In the genomic region with DNA sequence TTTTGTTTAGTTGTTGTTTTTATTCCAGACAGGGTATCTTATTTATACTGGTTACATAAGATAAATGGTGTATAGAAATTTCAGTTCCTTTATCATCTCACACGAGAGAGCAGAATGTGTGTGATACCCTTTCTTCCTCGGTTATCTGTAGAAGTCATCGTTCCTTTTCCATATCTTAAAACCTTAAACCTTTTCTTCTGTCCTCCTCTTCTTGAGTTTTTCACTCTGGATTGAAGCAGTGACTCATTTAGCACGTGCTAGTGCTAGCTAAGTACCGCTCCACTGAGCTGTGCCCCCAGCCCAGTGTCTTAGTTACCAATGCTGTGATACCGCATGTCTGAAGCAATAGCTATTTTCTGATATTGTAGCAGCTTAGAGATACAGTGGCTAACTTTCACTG, we compare ENCODE assay signal across 26 mouse cellular contexts. TPM values are rescaled to one million over a fixed set of nuclear protein-coding genes. Genes with fewer than 3 reads are reported as not detected.
DNase-seq lines count a peak whose midpoint lies in the region; ATAC-seq and TF ChIP-seq lines count a peak whose summit lies in the region.
"Had no signal": no experiment of that assay in that cellular context is flagged by ENCODE, and none has a peak within 500 bp of the region (broad histone marks: within the 10 kb centered on the region; RNA-seq: fewer than 3 reads in every experiment).

No protein-coding gene starts in this region.

- WGBS in liver, embryonic 14.5 days (ENCODE audit: insufficient replicate concordance): 45% methylated on average over 6 of the region's 6 CpGs
- WGBS in liver, embryonic 11.5 days: 66% methylated on average over 6 of the region's 6 CpGs
- WGBS in forebrain, postnatal 0 days: 90% methylated on average over 6 of the region's 6 CpGs

- TF ChIP-seq CTCF in liver, embryonic 14.5 days (IDR thresholded peaks at IDR 0.05; ENCODE audit: low read depth): no peak
- no peak for TF ChIP-seq CTCF in MEL (IDR thresholded peaks at IDR 0.05 in 2 of 3, conservative IDR thresholded peaks at IDR 0.05 in 1 of 3; ENCODE audit: control insufficient read depth in 1 of 3, insufficient read depth in 1 of 3, low read depth in 2 of 3, low read length in 3 of 3, poor library complexity in 1 of 3, severe bottlenecking in 1 of 3)
- no peak for TF ChIP-seq CTCF in forebrain, postnatal 0 days (IDR thresholded peaks at IDR 0.05; ENCODE audit: low read depth)

- H3K27ac ChIP-seq in liver, embryonic 14.5 days: no peak overlapping the region
- no peak overlapping the region for H3K27ac ChIP-seq in liver, embryonic 11.5 days (ENCODE audit: low read depth, low read length)
- peak overlapping the region; percentile 25; the same call in 1 of the 2 replicates for H3K27ac ChIP-seq in MEL (ENCODE audit: control insufficient read depth, low read depth, low read length)
- H3K27ac ChIP-seq in forebrain, postnatal 0 days (ENCODE audit: low read depth, low read length): no peak overlapping the region
- H3K27ac ChIP-seq: embryonic facial prominence, embryonic 10.5 days; embryonic facial prominence, embryonic 12.5 days; forebrain, embryonic 13.5 days had no signal

- 0 out of 2 replicates have a peak, but pooled peaks have one; percentile 29 for TF ChIP-seq EP300 in liver, embryonic 14.5 days (IDR thresholded peaks at IDR 0.05; ENCODE audit: low read depth)
- TF ChIP-seq EP300 in MEL (IDR thresholded peaks at IDR 0.05; ENCODE audit: low read depth in 1 of 2, low read length in 2 of 2): peak; percentile 81 to 84

- H3K4me1 ChIP-seq in liver, embryonic 14.5 days (replicated peaks; ENCODE audit: control insufficient read depth in 2 of 2, insufficient read depth in 2 of 2, low read length in 1 of 2): peaks cover 7 to 12% of the 10 kb centered on the region in 2 experiments
- H3K4me1 ChIP-seq in liver, embryonic 11.5 days (replicated peaks; ENCODE audit: control insufficient read depth, insufficient read depth, low read length): peaks cover 10% of the 10 kb centered on the region
- peaks cover 3 to 13% of the 10 kb centered on the region in 2 experiments; a peak in 3 of 4 replicates for H3K4me1 ChIP-seq in MEL (ENCODE audit: control insufficient read depth in 1 of 2, insufficient read depth in 2 of 2, low read length in 2 of 2)
- no peaks in the 10 kb centered on the region for H3K4me1 ChIP-seq in forebrain, postnatal 0 days (ENCODE audit: insufficient read depth)

- no peak for TF ChIP-seq POLR2A in MEL (IDR thresholded peaks at IDR 0.05; ENCODE audit: control insufficient read depth in 1 of 2, insufficient read depth in 1 of 2, low read depth in 1 of 2, low read length in 2 of 2, poor library complexity in 1 of 2)

- H3K79me2 ChIP-seq in MEL (ENCODE audit: control insufficient read depth, insufficient read depth, low read length, poor library complexity): peaks cover 7% of the 10 kb centered on the region

- H3K9me3 ChIP-seq in liver, embryonic 14.5 days (ENCODE audit: control insufficient read depth, low read length): no peaks in the 10 kb centered on the region
- H3K9me3 ChIP-seq in liver, embryonic 11.5 days (ENCODE audit: control insufficient read depth, low read length): no peaks in the 10 kb centered on the region
- H3K9me3 ChIP-seq in MEL (replicated peaks; ENCODE audit: insufficient read depth, low read length): no peaks in the 10 kb centered on the region
- H3K9me3 ChIP-seq in forebrain, postnatal 0 days (ENCODE audit: low read length): no peaks in the 10 kb centered on the region
- H3K9me3 ChIP-seq: embryonic facial prominence, embryonic 10.5 days; embryonic facial prominence, embryonic 12.5 days; forebrain, embryonic 15.5 days; G1E had no signal

- H3K9ac ChIP-seq in liver, embryonic 14.5 days (replicated peaks): no peak overlapping the region
- H3K9ac ChIP-seq in liver, embryonic 11.5 days (ENCODE audit: low read depth, low read length): no peak overlapping the region
- H3K9ac ChIP-seq in MEL (ENCODE audit: control insufficient read depth, low read depth, low read length, poor library complexity, severe bottlenecking): no peak overlapping the region
- H3K9ac ChIP-seq in forebrain, postnatal 0 days: no peak overlapping the region
- H3K9ac ChIP-seq: embryonic facial prominence, embryonic 12.5 days; forebrain, embryonic 13.5 days; forebrain, embryonic 15.5 days had no signal

- H3K27me3 ChIP-seq in liver, embryonic 14.5 days (ENCODE audit: control insufficient read depth, insufficient read depth, low read length): no peaks in the 10 kb centered on the region
- no peaks in the 10 kb centered on the region for H3K27me3 ChIP-seq in liver, embryonic 11.5 days (replicated peaks; ENCODE audit: control insufficient read depth, insufficient read depth, low read length)
- no peaks in the 10 kb centered on the region for H3K27me3 ChIP-seq in MEL (ENCODE audit: control insufficient read depth in 1 of 2, insufficient read depth in 2 of 2, low read length in 2 of 2)
- no peaks in the 10 kb centered on the region for H3K27me3 ChIP-seq in forebrain, postnatal 0 days (ENCODE audit: insufficient read depth, low read length)
- H3K27me3 ChIP-seq: CH12.LX; embryonic facial prominence, embryonic 12.5 days; forebrain, embryonic 13.5 days; forebrain, embryonic 15.5 days had no signal

- ATAC-seq in liver, embryonic 14.5 days (ENCODE audit: insufficient read depth): no peak
- no peak for ATAC-seq in liver, embryonic 11.5 days (replicated peaks; ENCODE audit: low FRiP score)
- no peak for ATAC-seq in forebrain, postnatal 0 days
- ATAC-seq: activated CD4-positive, CD25-positive, alpha-beta regulatory T cell, adult 4 months; CD4-positive, CD25-positive, alpha-beta regulatory T cell, adult 4 months; forebrain, embryonic 13.5 days; forebrain, embryonic 15.5 days had no signal

- TF ChIP-seq RAD21 in MEL (IDR thresholded peaks at IDR 0.05; ENCODE audit: low read depth, low read length): no peak

- H3K36me3 ChIP-seq in liver, embryonic 14.5 days (replicated peaks; ENCODE audit: control insufficient read depth, insufficient read depth, low read depth): peaks cover 8% of the 10 kb centered on the region
- peaks cover 21% of the 10 kb centered on the region for H3K36me3 ChIP-seq in liver, embryonic 11.5 days (ENCODE audit: control insufficient read depth, insufficient read depth, low read length)
- H3K36me3 ChIP-seq in MEL (ENCODE audit: control insufficient read depth in 1 of 2, insufficient read depth in 2 of 2, low read length in 2 of 2): peaks cover 17 to 30% of the 10 kb centered on the region in 2 experiments
- H3K36me3 ChIP-seq in forebrain, postnatal 0 days (ENCODE audit: insufficient read depth): peaks cover 7% of the 10 kb centered on the region; the same call in 1 of the 2 replicates

- no peak for DNase-seq in liver, embryonic 14.5 days (ENCODE audit: low read depth in 3 of 3, low spot score in 3 of 3)
- no peak for DNase-seq in liver, embryonic 11.5 days (ENCODE audit: low spot score)
- peak; percentile 48 for DNase-seq in MEL (ENCODE audit: low read depth, low spot score)
- DNase-seq in lung, postnatal 14 days: no peak
- DNase-seq in forebrain, postnatal 0 days: no peak
- DNase-seq: adrenal gland, adult 8-10 months; adrenal gland, postnatal 14 days; adrenal gland, postnatal 36 days; B cell, adult 2 months; cerebellum, adult 11-12 months; cerebellum, adult 2 months; cerebellum, adult 9-10 months; cerebellum, postnatal 10 days; cerebellum, postnatal 25 days had no signal

- no peak overlapping the region for H3K4me3 ChIP-seq in liver, embryonic 14.5 days (ENCODE audit: insufficient read depth in 1 of 2, low read depth in 2 of 2, low read length in 2 of 2)
- no peak overlapping the region for H3K4me3 ChIP-seq in liver, embryonic 11.5 days (ENCODE audit: low read depth, low read length)
- no peak overlapping the region for H3K4me3 ChIP-seq in MEL (ENCODE audit: control insufficient read depth in 1 of 2, insufficient read depth in 1 of 2, low read depth in 2 of 2, low read length in 2 of 2)
- H3K4me3 ChIP-seq in forebrain, postnatal 0 days (ENCODE audit: low read depth, low read length): no peak overlapping the region
- H3K4me3 ChIP-seq: embryonic facial prominence, embryonic 10.5 days; embryonic facial prominence, embryonic 12.5 days; forebrain, embryonic 13.5 days; forebrain, embryonic 15.5 days had no signal

- H3K4me2 ChIP-seq in liver, embryonic 14.5 days (ENCODE audit: low read depth): no peak overlapping the region
- no peak overlapping the region for H3K4me2 ChIP-seq in liver, embryonic 11.5 days
- H3K4me2 ChIP-seq in forebrain, postnatal 0 days (ENCODE audit: low read depth): no peak overlapping the region
- H3K4me2 ChIP-seq: embryonic facial prominence, embryonic 12.5 days; forebrain, embryonic 13.5 days; forebrain, embryonic 15.5 days had no signal

RNA-seq across cellular contexts. Expression of gene Mxi1, which starts 23.4 kb away (rescaled TPM):
- polyA plus RNA-seq in liver, embryonic 14.5 days (2012; rRNA removed): 11.1 and 16.5 TPM in 2 replicates
- 27.7 and 33.1 TPM in 2 replicates for polyA plus RNA-seq in liver, embryonic 14.5 days (2014; fragmentation: Nextera tagmentation; extraction: Ambion mirVana)
- polyA plus RNA-seq in liver, embryonic 11.5 days (2014; fragmentation: Nextera tagmentation; extraction: Ambion mirVana): 34.3 and 42.6 TPM in 2 replicates
- 29.0 and 29.8 TPM in 2 replicates for total RNA-seq in MEL (2012; rRNA removed)
- polyA plus RNA-seq in MEL (2012; ENCODE audit: insufficient read depth in 1 of 2, insufficient read length in 2 of 2, low read depth in 1 of 2, low replicate concordance in 2 of 2, missing spikeins in 1 of 2): 10 to 100 TPM in 1 of 2 experiments, not detected in 1; 60.9 TPM
- total RNA-seq in forebrain, postnatal 0 days (2014; rRNA removed): 37.0 and 48.4 TPM in 2 replicates
- 42.2 and 48.9 TPM in 2 replicates for polyA plus RNA-seq in forebrain, postnatal 0 days (2015; fragmentation: Nextera tagmentation; extraction: Ambion mirVana)

RNA-seq across cellular contexts. Expression of gene Gm10197, which starts 37.8 kb away (rescaled TPM):
- polyA plus RNA-seq in liver, embryonic 14.5 days (2012; rRNA removed): not detected in 2 replicates
- polyA plus RNA-seq in liver, embryonic 14.5 days (2014; fragmentation: Nextera tagmentation; extraction: Ambion mirVana): 3.0 TPM in 1 of 2 replicates, not detected in the other
- 3.3 TPM in 1 of 2 replicates, not detected in the other for polyA plus RNA-seq in liver, embryonic 11.5 days (2014; fragmentation: Nextera tagmentation; extraction: Ambion mirVana)
- total RNA-seq in MEL (2012; rRNA removed): 4.8 and 5.4 TPM in 2 replicates
- 10 to 100 TPM in 1 of 2 experiments, not detected in 1; 53.0 TPM for polyA plus RNA-seq in MEL (2012; ENCODE audit: insufficient read depth in 1 of 2, insufficient read length in 2 of 2, low read depth in 1 of 2, low replicate concordance in 2 of 2, missing spikeins in 1 of 2)
- not detected in 2 replicates for total RNA-seq in forebrain, postnatal 0 days (2014; rRNA removed)
- not detected in 2 replicates for polyA plus RNA-seq in forebrain, postnatal 0 days (2015; fragmentation: Nextera tagmentation; extraction: Ambion mirVana)
- total RNA-seq: adrenal gland, adult 18-20 months; adrenal gland, adult 8-10 months; adrenal gland, postnatal 14 days; adrenal gland, postnatal 36 days had no signal
- polyA plus RNA-seq: activated CD4-positive, CD25-positive, alpha-beta regulatory T cell, adult 4 months; CD4-positive, CD25-positive, alpha-beta regulatory T cell, adult 4 months; cerebellum, adult 2 months; cortical plate, adult 2 months; embryonic facial prominence, embryonic 12.5 days; embryonic facial prominence, embryonic 14.5 days; forebrain, embryonic 11.5 days; forebrain, embryonic 13.5 days; forebrain, embryonic 15.5 days; G1E had no signal

RNA-seq across cellular contexts. Expression of gene Smndc1, which starts 56.6 kb away (rescaled TPM):
- polyA plus RNA-seq in liver, embryonic 14.5 days (2012; rRNA removed): 5.7 and 11.5 TPM in 2 replicates
- polyA plus RNA-seq in liver, embryonic 14.5 days (2014; fragmentation: Nextera tagmentation; extraction: Ambion mirVana): 17.4 and 22.1 TPM in 2 replicates
- 53.8 and 54.2 TPM in 2 replicates for polyA plus RNA-seq in liver, embryonic 11.5 days (2014; fragmentation: Nextera tagmentation; extraction: Ambion mirVana)
- 27.5 and 29.3 TPM in 2 replicates for total RNA-seq in MEL (2012; rRNA removed)
- polyA plus RNA-seq in MEL (2012; ENCODE audit: insufficient read depth in 1 of 2, insufficient read length in 2 of 2, low read depth in 1 of 2, low replicate concordance in 2 of 2, missing spikeins in 1 of 2): 100 to 1,000 TPM; 114 to 166 TPM
- 13.9 and 15.5 TPM in 2 replicates for total RNA-seq in forebrain, postnatal 0 days (2014; rRNA removed)
- 33.9 and 39.3 TPM in 2 replicates for polyA plus RNA-seq in forebrain, postnatal 0 days (2015; fragmentation: Nextera tagmentation; extraction: Ambion mirVana)
